Mouse (Mus musculus) heart, embryonic 10.5 days (tissue): ENCODE measurements around the gene Gabra2. TPM values are rescaled to one million over a fixed set of nuclear protein-coding genes. Genes with fewer than 3 reads are reported as not detected.

Experiments used
- DNase-seq: peaks from one replicate; pipeline ENCODE4 v3.0.0-alpha.2; 2017; ENCODE audit warnings: low spot score
- H3K27ac ChIP-seq: fragments of 300-500 bp; sonication (generic); 2 replicates; pipeline ENCODE4 v1.5.1; 2016; ENCODE audit warnings: mild to moderate bottlenecking
- H3K27me3 ChIP-seq: fragments of 300-500 bp; sonication (generic); 2 replicates; pipeline ENCODE4 v1.6.1; 2016; ENCODE audit warnings: mild to moderate bottlenecking; ENCODE audit not compliant: poor library complexity, insufficient read depth, severe bottlenecking
- H3K36me3 ChIP-seq: fragments of 300-500 bp; sonication (generic); 2 replicates; pipeline ENCODE4 v1.6.1; 2016; ENCODE audit warnings: mild to moderate bottlenecking, moderate library complexity
- H3K4me1 ChIP-seq: fragments of 300-500 bp; sonication (generic); 2 replicates; pipeline ENCODE4 v1.6.1; 2016; ENCODE audit warnings: mild to moderate bottlenecking
- H3K4me3 ChIP-seq: fragments of 300-500 bp; sonication (generic); 2 replicates; pipeline ENCODE4 v1.5.1; 2016; ENCODE audit warnings: mild to moderate bottlenecking, moderate library complexity
- H3K9me3 ChIP-seq: fragments of 300-500 bp; sonication (generic); 2 replicates; pipeline ENCODE4 v1.6.1; 2016; ENCODE audit warnings: mild to moderate bottlenecking, moderate library complexity
- WGBS: fragments of 180-500 bp; shearing (Covaris S2); methylation state at CpG from one replicate; pipeline ENCODE4 v1.1.7; 2016; 5-methylcytosine and 5-hydroxymethylcytosine counted together
- polyA plus RNA-seq: library from polyadenylated mRNA; unstranded; fragments of >200 nt; fragmentation: Nextera tagmentation; extraction: Ambion mirVana; gene quantifications from 2 replicates; pipeline ENCODE4 v1.2.1, GENCODE M21; 2016

The Gabra2 gene
- polyA plus RNA-seq, 1 experiment from 2014 or later, result 0.73 TPM

DNA sequence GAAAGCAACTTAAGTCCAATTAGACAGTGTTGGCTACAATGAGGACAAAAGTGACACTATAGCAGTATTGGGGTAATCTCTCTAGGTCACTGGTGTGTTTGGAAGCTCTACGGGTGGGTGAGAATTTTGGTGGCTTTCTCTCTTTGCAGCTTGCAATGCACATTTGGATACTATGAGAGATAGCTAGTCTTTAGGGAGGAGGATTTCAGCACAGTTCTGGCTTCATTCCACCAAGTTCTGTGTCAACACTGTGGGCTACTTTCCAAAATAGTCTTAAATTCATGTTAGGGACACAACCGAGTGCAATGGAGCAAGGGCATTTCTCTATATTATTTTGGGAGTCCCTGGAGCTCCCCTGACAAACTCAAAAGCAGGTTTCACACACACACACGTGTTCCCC is 58.3 kb downstream of the Gabra2 start:
- Histone ChIP-seq H3K4me1 (no peaks in the 10 kb centered on the region), H3K9me3 (no peaks in the 10 kb centered on the region), H3K36me3 (no peaks in the 10 kb centered on the region), H3K27me3 (no peaks in the 10 kb centered on the region), H3K27ac (no peak overlapping the region), H3K4me3 (no peak overlapping the region)
- 66% methylated on average over 3 of the region's 3 CpGs for WGBS
- no peak for DNase-seq

DNA sequence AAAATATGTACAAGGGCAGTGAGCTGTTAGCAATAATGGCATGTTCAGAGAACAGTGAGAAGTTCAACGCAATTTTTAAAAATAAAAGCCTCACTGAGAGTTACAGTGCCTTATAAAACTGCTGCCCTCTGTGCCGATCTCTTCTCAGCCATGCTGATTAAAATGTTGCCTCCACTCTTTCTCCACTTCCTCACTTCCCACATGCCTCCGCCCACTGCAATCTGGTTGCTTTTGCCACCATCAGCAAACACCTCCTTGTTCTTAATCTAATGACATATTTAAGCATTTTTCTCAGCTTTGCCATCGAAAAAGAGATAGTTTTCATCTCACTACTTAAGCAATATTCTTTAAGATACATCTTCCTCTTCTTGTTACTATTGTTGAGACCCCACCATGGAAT is 69.7 kb downstream of the Gabra2 start:
- DNase-seq, result no peak
- Histone ChIP-seq H3K27ac (no peak overlapping the region), H3K27me3 (no peaks in the 10 kb centered on the region), H3K9me3 (no peaks in the 10 kb centered on the region; the same call in 1 of the 2 replicates), H3K4me3 (no peak overlapping the region), H3K36me3 (no peaks in the 10 kb centered on the region), H3K4me1 (no peaks in the 10 kb centered on the region)
- WGBS, result 70% methylated on average over 4 of the region's 4 CpGs

DNA sequence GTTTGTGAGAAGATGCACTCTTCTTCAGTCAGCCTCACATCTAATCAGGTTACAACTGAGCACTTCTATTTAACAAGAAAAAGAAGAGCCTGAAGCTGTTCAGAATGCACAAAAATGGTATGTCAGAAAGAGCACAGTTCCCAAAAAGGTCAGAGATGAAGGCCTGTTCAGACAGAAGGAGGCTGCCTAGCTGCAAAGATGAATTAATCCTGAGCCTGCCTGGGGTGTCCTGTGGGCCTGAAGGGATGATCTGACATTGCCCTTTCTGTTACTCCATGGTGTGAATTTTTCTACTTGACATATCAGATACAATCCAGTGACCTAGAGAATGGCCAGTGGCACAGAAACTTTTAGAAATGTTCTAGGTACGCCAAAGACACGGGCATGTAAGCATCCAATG is 83.9 kb downstream of the Gabra2 start:
- H3K36me3 ChIP-seq, result no peaks in the 10 kb centered on the region
- H3K4me1 ChIP-seq, result no peaks in the 10 kb centered on the region
- H3K27me3 ChIP-seq, result no peaks in the 10 kb centered on the region
- H3K9me3 ChIP-seq, result no peaks in the 10 kb centered on the region
- H3K4me3 ChIP-seq, result no peak overlapping the region
- H3K27ac ChIP-seq, result no peak overlapping the region
- WGBS, result 92% methylated on average over 2 of the region's 2 CpGs
- DNase-seq, result no peak

DNA sequence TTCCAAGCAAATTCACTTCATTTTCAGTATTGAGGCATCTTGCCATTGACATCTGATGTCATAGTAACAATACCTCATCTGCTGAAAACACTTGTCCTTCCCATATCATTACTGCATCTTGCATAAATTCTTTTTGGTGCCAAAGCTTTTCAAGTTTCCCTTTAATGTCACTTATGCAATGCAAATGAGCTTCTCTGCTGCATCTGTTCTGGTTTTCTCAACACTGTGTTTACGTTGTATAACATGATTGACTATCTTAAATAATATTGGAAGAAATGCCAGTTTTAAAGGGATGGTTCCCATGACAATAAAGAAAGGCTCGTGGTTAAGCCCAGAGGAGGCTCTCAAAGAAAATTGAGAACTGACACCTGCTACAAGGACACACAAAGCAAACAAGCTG is 84.4 kb downstream of the Gabra2 start:
- Histone ChIP-seq H3K27ac (no peak overlapping the region), H3K27me3 (no peaks in the 10 kb centered on the region), H3K36me3 (no peaks in the 10 kb centered on the region), H3K4me1 (no peaks in the 10 kb centered on the region), H3K4me3 (no peak overlapping the region), H3K9me3 (no peaks in the 10 kb centered on the region)
- 71% methylated on average over 2 of the region's 2 CpGs for WGBS
- DNase-seq, result no peak

DNA sequence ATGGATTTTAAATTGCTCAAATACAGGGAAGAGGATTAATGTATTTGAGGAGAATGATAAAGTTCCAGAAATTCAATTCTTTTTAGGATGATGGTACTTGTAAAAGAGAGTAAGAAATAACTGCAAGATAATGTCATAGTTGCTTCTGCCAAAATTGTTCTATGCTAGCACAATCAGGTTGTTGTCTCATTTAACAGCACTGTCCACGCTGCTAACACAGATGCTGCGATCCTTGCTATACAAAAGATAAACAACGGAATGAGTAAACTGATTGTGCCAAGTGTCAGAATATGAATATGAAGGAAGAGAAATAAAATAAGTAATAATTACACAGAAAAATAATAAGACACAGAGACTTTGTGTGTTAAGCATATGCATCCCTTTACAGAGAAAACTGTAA is 84.9 kb downstream of the Gabra2 start:
- Histone ChIP-seq H3K27ac (no peak overlapping the region), H3K36me3 (no peaks in the 10 kb centered on the region), H3K4me1 (no peaks in the 10 kb centered on the region), H3K9me3 (no peaks in the 10 kb centered on the region), H3K4me3 (no peak overlapping the region), H3K27me3 (no peaks in the 10 kb centered on the region)
- no peak for DNase-seq
- WGBS, result 84% methylated on average over 3 of the region's 3 CpGs

DNA sequence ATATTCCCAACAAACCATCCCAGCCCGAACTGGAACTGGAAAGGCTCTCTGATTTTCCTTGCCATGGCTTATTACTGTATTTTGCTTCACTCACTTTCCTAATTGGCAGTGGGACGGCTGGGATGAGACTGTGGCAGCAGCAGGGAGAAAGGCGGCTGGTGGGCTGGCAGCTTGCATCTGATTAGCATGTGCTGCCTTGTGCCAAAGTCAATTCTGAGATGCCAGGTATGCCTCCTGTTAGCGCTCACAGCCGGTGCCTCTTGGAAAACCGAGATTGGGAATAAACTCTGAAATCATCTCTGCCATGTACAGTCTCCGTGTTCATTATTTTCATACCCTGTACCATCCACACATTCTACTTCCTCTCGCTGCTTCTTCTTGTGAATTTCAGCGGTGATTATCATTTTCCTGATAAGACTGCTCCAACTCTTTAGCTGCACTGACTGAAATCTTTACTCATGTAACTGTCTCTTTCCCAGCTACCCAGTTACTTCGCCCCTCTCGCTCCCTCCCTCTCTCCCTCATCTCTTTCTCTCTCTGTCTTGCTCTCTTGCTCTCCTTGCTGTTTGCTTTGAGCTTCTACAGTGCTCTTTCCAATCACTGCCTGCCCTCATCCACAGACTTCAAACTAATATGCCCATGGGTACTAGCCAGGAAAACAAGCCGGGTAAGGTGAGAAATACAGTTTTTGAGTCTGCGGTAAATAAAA is 99.9 kb downstream of the Gabra2 start:
- Histone ChIP-seq H3K36me3 (no peaks in the 10 kb centered on the region), H3K4me3 (no peak overlapping the region), H3K27me3 (no peaks in the 10 kb centered on the region), H3K9me3 (no peaks in the 10 kb centered on the region), H3K4me1 (no peaks in the 10 kb centered on the region), H3K27ac (no peak overlapping the region)
- 71% methylated on average over 13 of the region's 13 CpGs for WGBS
- DNase-seq, result no peak

DNA sequence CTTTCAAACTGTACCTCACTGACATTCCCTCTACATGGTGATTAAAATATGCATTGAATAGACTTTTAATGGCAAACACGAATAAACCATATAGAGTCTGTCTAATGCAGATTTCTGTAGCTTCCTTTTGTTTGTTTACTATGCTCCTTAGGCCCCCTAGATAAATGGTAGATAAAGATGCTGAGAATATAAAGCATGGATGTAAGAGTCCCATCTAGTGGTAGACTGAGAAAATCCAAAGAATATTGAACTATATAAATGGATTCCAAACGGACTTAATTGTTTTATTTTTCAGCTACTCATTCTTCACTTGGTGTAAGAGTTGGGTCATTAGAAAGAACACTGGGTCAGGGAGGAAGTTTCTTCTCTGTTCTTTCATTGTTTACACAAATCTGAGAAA is 102.4 kb downstream of the Gabra2 start:
- Histone ChIP-seq H3K4me1 (no peaks in the 10 kb centered on the region), H3K27ac (no peak overlapping the region), H3K36me3 (no peaks in the 10 kb centered on the region), H3K9me3 (no peaks in the 10 kb centered on the region), H3K4me3 (no peak overlapping the region), H3K27me3 (no peaks in the 10 kb centered on the region)
- no peak for DNase-seq
- 57% methylated on average over 2 of the region's 2 CpGs for WGBS

DNA sequence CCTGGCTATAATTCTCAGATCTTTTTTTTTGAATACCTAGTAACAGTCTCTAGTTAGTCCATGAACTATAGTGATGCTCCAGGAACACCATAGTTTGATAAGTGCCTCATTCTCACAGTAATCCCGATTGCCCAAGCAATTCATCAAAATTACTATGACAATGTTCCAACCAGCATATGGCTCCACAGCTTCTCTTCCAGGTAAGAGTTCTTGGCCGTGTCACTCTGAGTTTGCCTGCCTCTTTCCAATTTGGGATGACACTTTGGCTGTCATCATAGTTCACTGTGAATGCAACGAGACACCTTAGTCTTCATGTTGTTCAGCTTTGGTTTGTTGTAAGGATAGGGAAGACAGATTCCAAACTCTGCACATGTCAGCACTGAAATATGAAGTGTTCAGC is 104.8 kb downstream of the Gabra2 start:
- Histone ChIP-seq H3K36me3 (no peaks in the 10 kb centered on the region), H3K4me1 (no peaks in the 10 kb centered on the region), H3K27me3 (no peaks in the 10 kb centered on the region), H3K27ac (no peak overlapping the region), H3K9me3 (no peaks in the 10 kb centered on the region), H3K4me3 (no peak overlapping the region)
- no peak for DNase-seq
- WGBS, result 80% methylated on average over 3 of the region's 3 CpGs
